Mouse (Mus musculus) duodenum, adult 2 months (tissue): ENCODE results near the gene Gm8369. TPM values are rescaled to one million over a fixed set of nuclear protein-coding genes. Genes with fewer than 3 reads are reported as not detected.

Source experiments
- polyA plus RNA-seq: library from polyadenylated mRNA; depleted of rRNA; stranded (reverse); fragments of >200 nt; gene quantifications from 2 replicates; pipeline ENCODE4 v1.2.3, GENCODE M21; 2012; ENCODE audit warnings: low replicate concordance; rRNA removed

The Gm8369 gene
- polyA plus RNA-seq = 0.21 TPM in 1 of 2 replicates, not detected in the other

GRCm38 (mm10) chr19:11485746-11486145, at the start of gene Gm8369:
TSS of gene Gm8369 (plus strand) at chr19:11485938.

GRCm38 (mm10) chr19:11443338-11443737, 42.4 kb upstream of the Gm8369 start, which contains the start of gene Ms4a4b:
TSS of gene Ms4a4b (plus strand) at chr19:11443553.

GRCm38 (mm10) chr19:11469215-11469614, 16.5 kb upstream of the Gm8369 start, which contains the start of gene Ms4a6c:
TSS of gene Ms4a6c (plus strand) at chr19:11469366.

GRCm38 (mm10) chr19:11516246-11516645, 30.5 kb downstream of the Gm8369 start, which contains the start of gene Ms4a6b:
TSS of gene Ms4a6b (plus strand) at chr19:11516512.

GRCm38 (mm10) chr19:11536593-11536992, 50.9 kb downstream of the Gm8369 start, which contains the start of gene Ms4a4d:
TSS of gene Ms4a4d (plus strand) at chr19:11536801.

Other genes with a start within 250 kb of the Gm8369 start
- 0.12 TPM in 1 of 2 replicates, not detected in the other for gene Ms4a1, start 219.7 kb upstream of the Gm8369 start, polyA plus RNA-seq
- gene Ms4a5, start 202.1 kb upstream of the Gm8369 start, polyA plus RNA-seq = not detected in 2 replicates
- gene Ms4a14, start 171.5 kb upstream of the Gm8369 start, polyA plus RNA-seq = 0.14 TPM in 1 of 2 replicates, not detected in the other
- gene Ms4a7, start 149.8 kb upstream of the Gm8369 start, polyA plus RNA-seq = 0.34 and 0.76 TPM in 2 replicates
- gene Ms4a4a, start 110.4 kb upstream of the Gm8369 start, polyA plus RNA-seq = 0.51 TPM in 1 of 2 replicates, not detected in the other
- 0.05 TPM in 1 of 2 replicates, not detected in the other for gene Ms4a4c, start 81.2 kb upstream of the Gm8369 start, polyA plus RNA-seq
- 0.87 and 1.2 TPM in 2 replicates for gene Ms4a4b, start 42.4 kb upstream of the Gm8369 start, polyA plus RNA-seq
- 0.33 and 0.56 TPM in 2 replicates for gene Ms4a6c, start 16.6 kb upstream of the Gm8369 start, polyA plus RNA-seq
- gene Ms4a6b, start 30.6 kb downstream of the Gm8369 start, polyA plus RNA-seq = 0.58 and 1.4 TPM in 2 replicates
- 5.7 and 15.9 TPM in 2 replicates for gene Ms4a4d, start 50.9 kb downstream of the Gm8369 start, polyA plus RNA-seq
- 0.56 and 2.3 TPM in 2 replicates for gene Ms4a6d, start 118.9 kb downstream of the Gm8369 start, polyA plus RNA-seq
- not detected in 2 replicates for gene Ms4a2, start 137.8 kb downstream of the Gm8369 start, polyA plus RNA-seq
- not detected in 2 replicates for gene Ms4a3, start 154.9 kb downstream of the Gm8369 start, polyA plus RNA-seq
- gene Oosp2, start 174.6 kb downstream of the Gm8369 start, polyA plus RNA-seq = not detected in 2 replicates
- gene Oosp1, start 205.2 kb downstream of the Gm8369 start, polyA plus RNA-seq = not detected in 2 replicates
- gene Oosp3, start 211.1 kb downstream of the Gm8369 start, polyA plus RNA-seq = not detected in 2 replicates